Mouse (Mus musculus) myocyte (in vitro differentiated cells): ENCODE measurements around the gene Susd2. TPM values are rescaled to one million over a fixed set of nuclear protein-coding genes. Genes with fewer than 3 reads are reported as not detected.

Source experiments
- H3K27me3 ChIP-seq: one replicate; pipeline ENCODE4 v1.6.1; 2011; ENCODE audit not compliant: control insufficient read depth, insufficient read depth, insufficient read length
- H3K36me3 ChIP-seq: one replicate; pipeline ENCODE4 v1.6.1; 2011; ENCODE audit not compliant: control insufficient read depth, insufficient read depth
- H3K4me2 ChIP-seq: one replicate; pipeline ENCODE4 v1.6.1; 2011; ENCODE audit warnings: low read depth, control low read depth
- H3K4me3 ChIP-seq: one replicate; pipeline ENCODE4 v1.5.1; 2011; ENCODE audit warnings: mild to moderate bottlenecking, control low read depth, moderate library complexity
- H3K79me2 ChIP-seq: one replicate; pipeline ENCODE4 v1.6.1; 2011; ENCODE audit not compliant: control insufficient read depth, insufficient read depth
- H3ac ChIP-seq: one replicate; pipeline ENCODE4 v1.6.1; 2011; ENCODE audit not compliant: control insufficient read depth, insufficient read length
- CEBPB ChIP-seq: IDR thresholded peaks from 2 replicates; pipeline ENCODE4 v1.6.1; 2011; ENCODE audit warnings: mild to moderate bottlenecking, moderate library complexity; ENCODE audit not compliant: poor library complexity, insufficient read depth, severe bottlenecking
- E2F4 ChIP-seq: IDR thresholded peaks from one replicate; pipeline ENCODE4 v1.6.1; 2011; ENCODE audit warnings: mild to moderate bottlenecking, control low read depth, moderate library complexity; ENCODE audit not compliant: insufficient read depth
- MAX ChIP-seq: IDR thresholded peaks from one replicate; pipeline ENCODE4 v1.6.1; 2011; ENCODE audit warnings: low read depth, mild to moderate bottlenecking, control low read depth
- MYOD1 ChIP-seq, 3 experiments: IDR thresholded peaks; one replicate each; pipeline ENCODE4 v1.6.1; 2011; ENCODE audit warnings: control low read depth in 2 of 3, low read depth in 2 of 3, mild to moderate bottlenecking in 2 of 3, moderate library complexity in 1 of 3; ENCODE audit not compliant: insufficient read length in 2 of 3, control insufficient read depth in 1 of 3
- MYOG ChIP-seq, 3 experiments: IDR thresholded peaks; one replicate each; pipeline ENCODE4 v1.6.1; 2011; ENCODE audit warnings: control low read depth in 2 of 3, low read depth in 2 of 3, mild to moderate bottlenecking in 2 of 3; ENCODE audit not compliant: insufficient read length in 2 of 3, control insufficient read depth in 1 of 3, insufficient read depth in 1 of 3
- POLR2A ChIP-seq: IDR thresholded peaks from one replicate; pipeline ENCODE4 v1.6.1; 2011; ENCODE audit warnings: low read depth, mild to moderate bottlenecking, control low read depth, moderate library complexity; ENCODE audit not compliant: insufficient read length
- POLR2AphosphoS2 ChIP-seq: IDR thresholded peaks from one replicate; pipeline ENCODE4 v1.6.1; 2011; ENCODE audit warnings: low read depth, control low read depth; ENCODE audit not compliant: insufficient read length
- REST ChIP-seq: IDR thresholded peaks from one replicate; pipeline ENCODE4 v1.6.1; 2011; ENCODE audit warnings: mild to moderate bottlenecking, control low read depth, moderate library complexity; ENCODE audit not compliant: insufficient read depth, insufficient read length
- SRF ChIP-seq: IDR thresholded peaks from one replicate; pipeline ENCODE4 v1.6.1; 2011; ENCODE audit warnings: low read depth; ENCODE audit not compliant: control insufficient read depth, insufficient read length
- TCF12 ChIP-seq: IDR thresholded peaks from one replicate; pipeline ENCODE4 v1.6.1; 2011; ENCODE audit warnings: mild to moderate bottlenecking, control low read depth; ENCODE audit not compliant: poor library complexity, insufficient read depth, severe bottlenecking
- TCF3 ChIP-seq: IDR thresholded peaks from one replicate; pipeline ENCODE4 v1.6.1; 2011; ENCODE audit warnings: low read depth, control low read depth; ENCODE audit not compliant: insufficient read length
- USF1 ChIP-seq: IDR thresholded peaks from one replicate; pipeline ENCODE4 v1.6.1; 2011; ENCODE audit warnings: low read depth, mild to moderate bottlenecking, control low read depth, moderate library complexity
- polyA plus RNA-seq: library from polyadenylated mRNA; unstranded; fragments of >200 nt; fragmentation: generic; extraction: Trizol; gene quantifications from one replicate; pipeline ENCODE4 v1.2.1, GENCODE M21; 2012; ENCODE audit warnings: missing spikeins

The Susd2 gene
- polyA plus RNA-seq, 1 experiment, result 0.12 TPM

- Histone ChIP-seq H3K4me3 (no peak overlapping the region), H3K79me2 (no peaks in the 10 kb centered on the region), H3K27me3 (peaks cover 17% of the 10 kb centered on the region), H3K36me3 (no peaks in the 10 kb centered on the region), H3K4me2 (no peak overlapping the region), H3ac (no peak overlapping the region)
- no peak for TF ChIP-seq SRF
- no peak for TF ChIP-seq MAX
- TF ChIP-seq MYOD1 (IDR thresholded peaks at IDR 0.05; ENCODE audit: control insufficient read depth in 1 of 3, insufficient read length in 2 of 3, low read depth in 2 of 3), result no peak
- no peak for TF ChIP-seq CEBPB
- TF ChIP-seq TCF12, result no peak
- no peak for TF ChIP-seq E2F4
- no peak for TF ChIP-seq TCF3
- no peak for TF ChIP-seq POLR2A
- no peak for TF ChIP-seq REST
- no peak for TF ChIP-seq POLR2AphosphoS2
- no peak for TF ChIP-seq MYOG (IDR thresholded peaks at IDR 0.05; ENCODE audit: control insufficient read depth in 1 of 3, insufficient read depth in 1 of 3, insufficient read length in 2 of 3, low read depth in 2 of 3)
- TF ChIP-seq USF1, result no peak
These were observed 8.1 kb downstream of the Susd2 start for GRCm38 (mm10) chr10:75635693-75636055.

DNA sequence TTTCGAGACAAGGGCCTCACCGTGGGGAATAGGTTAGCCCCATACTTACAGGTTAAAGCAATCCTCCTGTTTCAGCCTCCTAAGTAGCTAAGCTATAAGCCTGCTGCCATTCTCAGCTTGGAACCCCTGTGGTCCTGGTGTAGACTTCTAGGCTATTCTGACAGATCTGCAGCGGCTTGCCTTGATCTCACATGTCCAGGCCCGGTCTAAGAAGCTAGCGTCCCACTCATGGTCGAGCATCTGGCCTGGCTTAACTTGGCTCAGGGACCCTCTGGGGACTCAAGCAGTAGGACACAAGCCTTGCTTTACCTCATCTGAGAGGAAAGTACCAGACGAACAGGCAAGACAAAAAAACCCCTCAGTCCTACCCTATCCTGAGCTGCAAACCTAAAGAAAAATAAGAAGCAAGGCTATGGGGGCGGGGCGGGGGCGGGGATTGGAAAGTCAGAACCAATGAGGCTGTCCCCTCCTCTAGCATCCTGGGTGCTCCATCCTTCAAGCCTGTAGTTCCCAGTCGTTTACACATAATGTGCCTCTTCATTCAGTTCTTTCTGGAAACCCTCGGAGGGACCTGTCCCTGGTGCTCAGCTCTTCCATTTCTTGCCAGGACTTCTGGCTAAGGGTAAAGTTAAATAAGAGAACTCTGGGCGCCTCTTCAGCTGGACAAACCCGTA lies 8.7 kb downstream of the Susd2 start:
- TF ChIP-seq TCF3 (no peak), CEBPB (no peak), MAX (no peak), TCF12 (no peak), POLR2AphosphoS2 (no peak), E2F4 (no peak), SRF (no peak), USF1 (no peak), REST (no peak), POLR2A (no peak), MYOG (IDR thresholded peaks at IDR 0.05; ENCODE audit: control insufficient read depth in 1 of 3, insufficient read depth in 1 of 3, insufficient read length in 2 of 3, low read depth in 2 of 3) (no peak), MYOD1 (IDR thresholded peaks at IDR 0.05; ENCODE audit: control insufficient read depth in 1 of 3, insufficient read length in 2 of 3, low read depth in 2 of 3) (no peak)
- Histone ChIP-seq H3K4me2 (no peak overlapping the region), H3K4me3 (no peak overlapping the region), H3K27me3 (peaks cover 17% of the 10 kb centered on the region), H3ac (no peak overlapping the region), H3K36me3 (no peaks in the 10 kb centered on the region), H3K79me2 (no peaks in the 10 kb centered on the region)

DNA sequence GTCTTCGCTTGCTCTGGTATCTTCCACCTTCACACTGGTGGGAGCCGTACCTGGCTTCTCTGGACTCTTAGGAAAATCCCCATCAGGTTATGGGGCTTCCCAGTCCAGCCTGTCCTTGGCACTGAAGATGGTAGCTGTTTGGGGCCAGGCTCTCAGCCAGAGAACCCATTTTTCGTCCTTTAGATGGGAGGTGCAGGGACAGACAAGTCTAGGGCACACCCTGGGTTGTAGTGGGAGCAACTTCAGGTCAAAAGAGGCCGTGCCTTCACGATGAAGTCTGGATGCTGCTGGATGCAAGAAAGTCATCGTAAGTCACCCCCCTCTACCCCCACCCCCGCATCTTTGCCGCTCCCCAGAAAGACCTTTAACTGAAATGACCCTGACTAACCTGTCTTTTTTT lies 9.2 kb downstream of the Susd2 start:
- Histone ChIP-seq H3K27me3 (peaks cover 17% of the 10 kb centered on the region), H3ac (no peak overlapping the region), H3K79me2 (no peaks in the 10 kb centered on the region), H3K4me3 (no peak overlapping the region), H3K4me2 (no peak overlapping the region), H3K36me3 (no peaks in the 10 kb centered on the region)
- TF ChIP-seq POLR2A (no peak), MYOG (IDR thresholded peaks at IDR 0.05; ENCODE audit: control insufficient read depth in 1 of 3, insufficient read depth in 1 of 3, insufficient read length in 2 of 3, low read depth in 2 of 3) (no peak), TCF12 (no peak), E2F4 (no peak), SRF (no peak), USF1 (no peak), POLR2AphosphoS2 (no peak), TCF3 (no peak), MAX (no peak), CEBPB (no peak), REST (no peak), MYOD1 (IDR thresholded peaks at IDR 0.05; ENCODE audit: control insufficient read depth in 1 of 3, insufficient read length in 2 of 3, low read depth in 2 of 3) (no peak)

DNA sequence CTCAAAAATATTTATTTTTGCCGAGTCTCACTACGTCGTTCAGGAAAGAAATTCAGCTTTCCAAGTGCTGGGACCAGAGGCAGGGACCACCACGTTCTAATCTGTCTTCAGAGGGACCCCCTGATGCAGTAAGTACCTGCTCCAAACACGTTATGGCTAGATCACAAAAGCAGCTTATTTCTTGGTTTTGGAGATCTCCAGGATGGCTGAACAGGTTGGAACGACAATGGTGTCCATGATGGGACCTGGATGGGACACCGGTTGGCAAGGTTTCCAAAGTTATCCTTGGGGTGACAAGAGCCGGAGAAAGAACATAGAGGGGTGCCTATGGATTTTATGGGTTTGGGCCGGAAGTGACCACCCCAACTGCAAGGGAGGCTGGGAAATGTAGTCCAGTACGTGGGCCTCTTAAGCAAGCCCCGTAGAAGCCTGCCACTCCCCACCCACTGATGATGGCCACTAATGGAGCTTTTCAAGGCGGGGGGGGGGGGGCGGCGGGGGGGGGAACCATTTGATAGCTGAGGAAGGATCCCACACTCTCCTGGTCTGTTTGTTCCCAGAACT lies 10.2 kb downstream of the Susd2 start:
- Histone ChIP-seq H3ac (no peak overlapping the region), H3K27me3 (peaks cover 13% of the 10 kb centered on the region), H3K4me3 (no peak overlapping the region), H3K36me3 (no peaks in the 10 kb centered on the region), H3K79me2 (no peaks in the 10 kb centered on the region), H3K4me2 (no peak overlapping the region)
- TF ChIP-seq REST, result no peak
- no peak for TF ChIP-seq TCF12
- no peak for TF ChIP-seq MAX

- TF ChIP-seq POLR2AphosphoS2 (no peak), SRF (no peak), USF1 (no peak)
- no peak overlapping the region for H3K4me3 ChIP-seq
- no peaks in the 10 kb centered on the region for H3K79me2 ChIP-seq
- no peaks in the 10 kb centered on the region for H3K36me3 ChIP-seq
- H3K4me2 ChIP-seq, result no peak overlapping the region
- peaks cover 8% of the 10 kb centered on the region for H3K27me3 ChIP-seq
- no peak overlapping the region for H3ac ChIP-seq
These were observed 10.8 kb downstream of the Susd2 start for GRCm38 (mm10) chr10:75633048-75633447.
